19 mouse cellular contexts compared by ENCODE assay signal in genomic region chr10:13921641-13922385, GRCm38 (mm10).
"Had no signal": no experiment of that assay in that cellular context is flagged by ENCODE, and none has a peak within 500 bp of the region (broad histone marks: within the 10 kb centered on the region; RNA-seq: fewer than 3 reads in every experiment).

No protein-coding gene starts in this region.

- H3K4me3 ChIP-seq: layer of hippocampus, adult 2 months; liver, embryonic 13.5 days; midbrain, embryonic 12.5 days; midbrain, embryonic 15.5 days; neural tube, embryonic 12.5 days; neural tube, embryonic 15.5 days had no signal

- H3K27me3 ChIP-seq: liver, embryonic 13.5 days; midbrain, embryonic 15.5 days; neural tube, embryonic 12.5 days; neural tube, embryonic 15.5 days had no signal

- H3K4me1 ChIP-seq: liver, embryonic 13.5 days had no signal

- DNase-seq: kidney, adult 18-20 months; kidney, adult 9 months; kidney, postnatal 14 days; layer of hippocampus, adult 9-11 months; liver, embryonic 13.5 days; lung, embryonic 14.5 days; right cerebral cortex, postnatal 25 days; thymus, adult 2 months; thymus, postnatal 14 days; thymus, postnatal 4 days had no signal

- H3K4me2 ChIP-seq: liver, embryonic 13.5 days; lung, embryonic 14.5 days; midbrain, embryonic 12.5 days; midbrain, embryonic 15.5 days; neural tube, embryonic 12.5 days; neural tube, embryonic 15.5 days had no signal

- H3K27ac ChIP-seq: layer of hippocampus, adult 2 months; liver, embryonic 13.5 days; macrophage; midbrain, embryonic 12.5 days; midbrain, embryonic 15.5 days; neural tube, embryonic 12.5 days; neural tube, embryonic 15.5 days; stomach, postnatal 0 days had no signal

- H3K9me3 ChIP-seq: liver, embryonic 13.5 days; midbrain, embryonic 12.5 days; midbrain, embryonic 15.5 days; neural tube, embryonic 12.5 days; neural tube, embryonic 15.5 days had no signal

- H3K9ac ChIP-seq: liver, embryonic 13.5 days; lung, embryonic 14.5 days; midbrain, embryonic 12.5 days; midbrain, embryonic 15.5 days; neural tube, embryonic 12.5 days; neural tube, embryonic 15.5 days had no signal

- ATAC-seq: inflammation-experienced regulatory T-cells, adult 6 months; intestine, embryonic 16.5 days; midbrain, embryonic 15.5 days had no signal

- H3K36me3 ChIP-seq: liver, embryonic 13.5 days; midbrain, embryonic 12.5 days; midbrain, embryonic 15.5 days; neural tube, embryonic 12.5 days; neural tube, embryonic 15.5 days had no signal
